Mouse (Mus musculus) stomach, postnatal 0 days (tissue): Measurements from ENCODE around the gene Cnih3. TPM values are rescaled to one million over a fixed set of nuclear protein-coding genes. Genes with fewer than 3 reads are reported as not detected.
A peak's percentile ranks its signal among the peaks of the same experiment; 100 is the strongest.

Source experiments
- ATAC-seq: fragments of 200-750 bp; cut with Nextera tagmentation; 2 replicates; pipeline ENCODE4 v1.8.0; 2017; ENCODE audit not compliant: low FRiP score, low TSS enrichment
- DNase-seq: peaks from one replicate; pipeline ENCODE4 v3.0.0-alpha.2; 2016; ENCODE audit warnings: low spot score
- H3K27ac ChIP-seq: fragments of 300-500 bp; sonication (generic); replicated peaks from 2 replicates; pipeline ENCODE4 v1.5.1; 2014; ENCODE audit warnings: mild to moderate bottlenecking, control low read depth
- H3K27me3 ChIP-seq: fragments of 300-500 bp; sonication (generic); 2 replicates; pipeline ENCODE4 v1.6.1; 2014; ENCODE audit warnings: low read length; ENCODE audit not compliant: control insufficient read depth, insufficient read depth
- H3K36me3 ChIP-seq: fragments of 300-500 bp; sonication (generic); 2 replicates; pipeline ENCODE4 v1.6.1; 2014; ENCODE audit warnings: low read length, mixed read lengths; ENCODE audit not compliant: control insufficient read depth, insufficient read depth
- H3K4me1 ChIP-seq: fragments of 300-500 bp; sonication (generic); replicated peaks from 2 replicates; pipeline ENCODE4 v1.6.1; 2014; ENCODE audit warnings: antibody characterized with exemption; ENCODE audit not compliant: control insufficient read depth, insufficient read depth
- H3K4me2 ChIP-seq: fragments of 300-500 bp; sonication (generic); replicated peaks from 2 replicates; pipeline ENCODE4 v1.6.1; 2014; ENCODE audit warnings: low read depth, mild to moderate bottlenecking, control low read depth, moderate library complexity
- H3K4me3 ChIP-seq: fragments of 300-500 bp; sonication (generic); 2 replicates; pipeline ENCODE4 v1.5.1; 2014; ENCODE audit warnings: low read depth, low read length, control low read depth
- H3K9ac ChIP-seq: fragments of 300-500 bp; sonication (generic); 2 replicates; pipeline ENCODE4 v1.6.1; 2014; ENCODE audit warnings: mild to moderate bottlenecking, low read length, control low read depth, mixed read lengths
- H3K9me3 ChIP-seq: fragments of 300-500 bp; sonication (generic); 2 replicates; pipeline ENCODE4 v1.6.1; 2016; ENCODE audit warnings: low read length; ENCODE audit not compliant: control insufficient read depth
- CTCF ChIP-seq: IDR thresholded peaks from 2 replicates; pipeline ENCODE4 v1.5.1; 2016; ENCODE audit warnings: antibody characterized with exemption, low read depth, mild to moderate bottlenecking, moderate library complexity
- EP300 ChIP-seq: optimal IDR thresholded peaks from 2 replicates; pipeline ENCODE3; 2016; ENCODE audit warnings: antibody characterized with exemption
- WGBS: fragments of 180-500 bp; shearing (Covaris S2); extraction: QIAGEN DNeasy Blood & Tissue Kit; methylation state at CpG from one replicate; pipeline ENCODE4 v1.1.7; 2014; 5-methylcytosine and 5-hydroxymethylcytosine counted together
- polyA plus RNA-seq: library from polyadenylated mRNA; unstranded; fragments of >200 nt; fragmentation: Nextera tagmentation; extraction: Ambion mirVana; gene quantifications from 2 replicates; pipeline ENCODE4 v1.2.1, GENCODE M21; 2015

Gene Cnih3
- polyA plus RNA-seq, 1 experiment from 2014 or later = 0.27 TPM

GRCm38 (mm10) chr1:181445630-181446257 lies 93.3 kb downstream of the Cnih3 start:
- Histone ChIP-seq H3K27me3 (no peaks in the 10 kb centered on the region), H3K4me3 (no peak overlapping the region), H3K9ac (no peak overlapping the region), H3K36me3 (no peaks in the 10 kb centered on the region), H3K4me2 (no peak overlapping the region), H3K27ac (no peak overlapping the region), H3K9me3 (no peaks in the 10 kb centered on the region), H3K4me1 (no peaks in the 10 kb centered on the region)
- WGBS = 32% methylated on average over 1 of the region's 1 CpGs
- TF ChIP-seq CTCF (peak; percentile 50), EP300 (no peak)
- DNase-seq = no peak
- no peak for ATAC-seq

DNA sequence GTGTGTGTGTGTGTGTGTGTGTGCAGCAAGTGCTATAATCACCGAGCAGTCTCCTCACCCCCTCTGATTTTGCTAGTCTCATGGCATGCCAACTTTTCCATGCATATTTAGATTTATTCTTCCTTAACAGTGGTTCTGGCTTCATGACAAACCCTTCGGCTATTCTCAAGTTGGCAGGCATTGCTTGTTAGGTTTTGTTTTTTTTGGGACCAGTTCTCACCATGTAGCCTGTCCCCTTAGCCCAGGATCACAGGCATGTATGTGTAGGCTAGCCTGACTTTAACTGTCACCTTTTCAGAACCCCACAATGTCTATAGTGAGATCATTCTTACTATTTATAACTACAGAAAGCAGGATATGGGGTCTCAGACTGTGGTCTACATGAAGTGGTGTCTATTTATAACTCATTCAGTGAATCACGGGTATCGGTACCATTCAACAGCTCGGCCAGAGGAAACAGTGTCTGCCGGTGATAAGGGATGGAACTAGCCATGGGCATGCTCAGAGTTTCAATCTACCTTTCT lies 94.2 kb downstream of the Cnih3 start:
- peak; percentile 7; the same call in 1 of the 2 replicates for ATAC-seq
- H3K27me3 ChIP-seq = no peaks in the 10 kb centered on the region
- no peak overlapping the region for H3K27ac ChIP-seq
- no peaks in the 10 kb centered on the region for H3K4me1 ChIP-seq
- H3K9me3 ChIP-seq = no peaks in the 10 kb centered on the region
- DNase-seq = no peak
- H3K36me3 ChIP-seq = no peaks in the 10 kb centered on the region
- H3K9ac ChIP-seq = no peak overlapping the region
- no peak overlapping the region for H3K4me2 ChIP-seq
- WGBS = 57% methylated on average over 6 of the region's 6 CpGs
- no peak overlapping the region for H3K4me3 ChIP-seq
- no peak for TF ChIP-seq CTCF
- no peak for TF ChIP-seq EP300

GRCm38 (mm10) chr1:181447576-181447975 lies 95.1 kb downstream of the Cnih3 start:
- Histone ChIP-seq H3K27me3 (no peaks in the 10 kb centered on the region), H3K9me3 (no peaks in the 10 kb centered on the region), H3K4me1 (no peaks in the 10 kb centered on the region), H3K4me3 (no peak overlapping the region), H3K36me3 (no peaks in the 10 kb centered on the region), H3K4me2 (no peak overlapping the region), H3K27ac (no peak overlapping the region), H3K9ac (no peak overlapping the region)
- WGBS = 74% methylated on average over 4 of the region's 4 CpGs
- ATAC-seq = no peak
- no peak for TF ChIP-seq CTCF
- no peak for TF ChIP-seq EP300
- no peak for DNase-seq

- 92% methylated on average over 7 of the region's 7 CpGs for WGBS
- no peak for TF ChIP-seq EP300
- no peak for TF ChIP-seq CTCF
- H3K4me3 ChIP-seq = no peak overlapping the region
- H3K9ac ChIP-seq = no peak overlapping the region
- no peaks in the 10 kb centered on the region for H3K9me3 ChIP-seq
- no peak for DNase-seq
- no peak overlapping the region for H3K27ac ChIP-seq
- ATAC-seq = no peak
- no peak overlapping the region for H3K4me2 ChIP-seq
- no peaks in the 10 kb centered on the region for H3K36me3 ChIP-seq
- no peaks in the 10 kb centered on the region for H3K4me1 ChIP-seq
- no peaks in the 10 kb centered on the region for H3K27me3 ChIP-seq
Measured at GRCm38 (mm10) chr1:181448041-181448440, 95.6 kb downstream of the Cnih3 start.

DNA sequence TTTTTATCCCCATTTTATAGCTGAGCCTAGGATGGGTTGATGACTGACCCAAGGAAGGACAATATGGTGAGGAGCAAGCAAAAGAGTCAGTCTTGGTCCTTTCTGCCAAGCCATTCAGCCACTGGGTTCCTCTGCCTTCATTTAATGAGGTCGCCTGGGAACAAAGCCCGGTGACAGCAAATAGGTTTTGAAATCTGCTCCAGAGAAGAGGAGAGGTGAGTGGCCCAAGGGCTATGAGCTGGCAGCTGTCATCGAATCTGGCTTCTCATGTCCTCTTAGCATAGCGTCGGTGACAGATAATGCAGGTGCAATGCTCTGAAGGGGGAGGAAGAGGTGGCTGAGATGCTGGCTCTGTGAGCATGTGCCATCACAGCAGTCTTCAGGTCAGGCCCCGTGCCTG lies 100.7 kb downstream of the Cnih3 start:
- ATAC-seq (no peak), DNase-seq (no peak)
- TF ChIP-seq EP300 (no peak), CTCF (no peak)
- 81% methylated on average over 6 of the region's 6 CpGs for WGBS
- Histone ChIP-seq H3K36me3 (no peaks in the 10 kb centered on the region), H3K4me1 (no peaks in the 10 kb centered on the region), H3K9ac (no peak overlapping the region), H3K4me2 (no peak overlapping the region), H3K4me3 (no peak overlapping the region), H3K9me3 (no peaks in the 10 kb centered on the region), H3K27me3 (no peaks in the 10 kb centered on the region), H3K27ac (no peak overlapping the region)

DNA sequence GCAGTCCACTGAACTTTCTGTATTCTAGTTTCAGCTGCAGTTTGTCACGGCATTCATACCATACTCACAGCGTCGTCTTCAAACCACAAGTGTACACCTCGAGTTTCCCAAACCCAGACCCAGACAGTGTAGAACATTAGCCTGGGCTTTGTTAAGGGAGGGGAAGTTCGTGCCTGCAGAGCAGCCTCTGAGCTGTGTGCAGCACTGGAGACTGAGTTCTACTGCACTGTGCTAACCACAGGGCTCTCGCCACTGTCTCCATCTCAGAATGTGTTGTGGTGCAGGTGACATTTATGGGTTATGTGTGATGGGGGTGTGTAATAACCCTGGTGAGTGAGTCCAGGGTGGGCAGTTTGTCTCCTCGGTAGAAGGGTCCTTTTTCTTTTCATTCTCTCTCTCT lies 104.5 kb downstream of the Cnih3 start:
- no peaks in the 10 kb centered on the region for H3K9me3 ChIP-seq
- DNase-seq (no peak), ATAC-seq (no peak)
- WGBS = 72% methylated on average over 7 of the region's 7 CpGs
- H3K9ac ChIP-seq = no peak overlapping the region
- no peak overlapping the region for H3K4me3 ChIP-seq
- no peaks in the 10 kb centered on the region for H3K27me3 ChIP-seq
- TF ChIP-seq CTCF (no peak), EP300 (no peak)
- no peaks in the 10 kb centered on the region for H3K4me1 ChIP-seq
- H3K4me2 ChIP-seq = no peak overlapping the region
- no peak overlapping the region for H3K27ac ChIP-seq
- H3K36me3 ChIP-seq = no peaks in the 10 kb centered on the region
